Mouse (Mus musculus): ENCODE measurements around the gene Grb14.

The Grb14 gene

GRCm38 (mm10) chr2:64974549-64974948 is 50.2 kb downstream of the Grb14 start:
- no peak for DNase-seq (ENCODE audit: low spot score)

- no peak for DNase-seq (ENCODE audit: low spot score)
Observed at GRCm38 (mm10) chr2:64973819-64974441, 50.9 kb downstream of the Grb14 start.

- DNase-seq (ENCODE audit: low spot score), result no peak
Observed at GRCm38 (mm10) chr2:64973125-64973524, 51.7 kb downstream of the Grb14 start.

- no peak for DNase-seq (ENCODE audit: low spot score)
Observed at GRCm38 (mm10) chr2:64971828-64972227, 53.0 kb downstream of the Grb14 start.

GRCm38 (mm10) chr2:64970992-64971391 is 53.8 kb downstream of the Grb14 start:
- no peak for DNase-seq (ENCODE audit: low spot score)

GRCm38 (mm10) chr2:64966893-64967444 is 57.8 kb downstream of the Grb14 start:
- no peak for DNase-seq (ENCODE audit: low spot score)

GRCm38 (mm10) chr2:64966323-64966722 is 58.5 kb downstream of the Grb14 start:
- no peak for DNase-seq (ENCODE audit: low spot score)

- no peak for DNase-seq (ENCODE audit: low spot score)
Observed at GRCm38 (mm10) chr2:64965227-64965864, 59.4 kb downstream of the Grb14 start.

GRCm38 (mm10) chr2:64962196-64962595 is 62.6 kb downstream of the Grb14 start:
- no peak for DNase-seq (ENCODE audit: low spot score)

GRCm38 (mm10) chr2:64961381-64961780 is 63.4 kb downstream of the Grb14 start:
- DNase-seq (ENCODE audit: low spot score), result no peak

GRCm38 (mm10) chr2:64959657-64960056 is 65.1 kb downstream of the Grb14 start:
- DNase-seq (ENCODE audit: low spot score), result no peak

GRCm38 (mm10) chr2:64955441-64955840 is 69.3 kb downstream of the Grb14 start:
- DNase-seq (ENCODE audit: low spot score), result no peak

- DNase-seq (ENCODE audit: low spot score), result no peak
Observed at GRCm38 (mm10) chr2:64949210-64949609, 75.6 kb downstream of the Grb14 start.

- no peak for DNase-seq (ENCODE audit: low spot score)
Observed at GRCm38 (mm10) chr2:64948418-64949169, 76.2 kb downstream of the Grb14 start.

GRCm38 (mm10) chr2:64947484-64947883 is 77.3 kb downstream of the Grb14 start:
- no peak for DNase-seq (ENCODE audit: low spot score)

GRCm38 (mm10) chr2:64920879-64921278 is 103.9 kb downstream of the Grb14 start:
- DNase-seq (ENCODE audit: low spot score), result no peak

GRCm38 (mm10) chr2:64915448-64915847 is 109.3 kb downstream of the Grb14 start:
- DNase-seq (ENCODE audit: low spot score), result no peak

GRCm38 (mm10) chr2:64904877-64905276 is 119.9 kb downstream of the Grb14 start:
- DNase-seq (ENCODE audit: low spot score), result no peak

- DNase-seq (ENCODE audit: low spot score), result no peak
Observed at GRCm38 (mm10) chr2:64897844-64898243, 126.9 kb downstream of the Grb14 start.

- no peak for DNase-seq (ENCODE audit: low spot score)
Observed at GRCm38 (mm10) chr2:64893233-64893632, 131.6 kb downstream of the Grb14 start.

GRCm38 (mm10) chr2:64887098-64887757 is 137.6 kb downstream of the Grb14 start:
- DNase-seq (ENCODE audit: low spot score), result no peak

- DNase-seq (ENCODE audit: low spot score), result no peak
Observed at GRCm38 (mm10) chr2:64885696-64886095, 139.1 kb downstream of the Grb14 start.
